Mouse (Mus musculus): ENCODE results near the gene Papss2. TPM values are rescaled to one million over a fixed set of nuclear protein-coding genes. Genes with fewer than 3 reads are reported as not detected.

The Papss2 gene
- 10 to 100 TPM; 11.0 to 12.1 TPM for total RNA-seq (2021)

DNA sequence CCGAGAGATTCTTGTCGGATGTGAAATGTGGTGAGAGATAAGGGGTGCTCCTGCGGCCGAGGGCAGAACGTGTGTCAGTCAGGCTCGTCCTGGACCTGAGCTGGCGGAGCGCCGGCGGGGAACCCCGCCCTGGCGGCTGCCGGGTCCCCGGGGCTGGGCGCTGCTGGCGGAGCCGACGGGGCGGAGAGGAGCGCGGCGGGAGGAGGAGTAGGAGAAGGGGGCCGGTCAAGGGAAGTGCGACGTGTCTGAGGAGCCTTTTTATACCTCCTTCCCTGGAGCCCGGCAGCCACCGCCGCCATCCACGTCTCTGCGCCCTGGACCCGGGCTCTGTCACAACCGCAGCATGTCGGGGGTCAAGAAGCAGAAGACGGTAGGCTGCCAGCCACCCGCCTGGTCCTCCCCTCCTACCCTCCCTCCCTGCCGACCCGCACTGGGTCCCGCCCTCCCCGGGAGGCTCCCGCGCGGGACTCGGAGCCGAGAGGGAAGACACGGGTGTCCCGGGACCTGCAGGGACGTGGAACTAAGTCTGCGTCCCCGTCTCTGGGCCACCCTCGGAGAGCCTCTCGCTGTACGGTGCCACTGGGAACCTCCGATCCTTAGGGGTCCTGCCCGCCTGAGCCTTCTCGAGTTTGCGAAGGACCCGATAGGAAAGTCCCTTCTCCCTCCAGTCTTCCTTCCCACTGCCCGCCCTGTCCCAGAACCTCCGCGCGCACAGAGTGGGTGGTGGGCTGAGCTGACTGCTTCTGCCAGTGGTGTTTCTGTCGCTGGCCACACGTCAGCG, at the start of gene Papss2:
Gene Papss2, plus strand, starts transcription at position 285 of the 781 bp plus-strand sequence.
- peak; percentile 18 to 21 for DNase-seq

DNA sequence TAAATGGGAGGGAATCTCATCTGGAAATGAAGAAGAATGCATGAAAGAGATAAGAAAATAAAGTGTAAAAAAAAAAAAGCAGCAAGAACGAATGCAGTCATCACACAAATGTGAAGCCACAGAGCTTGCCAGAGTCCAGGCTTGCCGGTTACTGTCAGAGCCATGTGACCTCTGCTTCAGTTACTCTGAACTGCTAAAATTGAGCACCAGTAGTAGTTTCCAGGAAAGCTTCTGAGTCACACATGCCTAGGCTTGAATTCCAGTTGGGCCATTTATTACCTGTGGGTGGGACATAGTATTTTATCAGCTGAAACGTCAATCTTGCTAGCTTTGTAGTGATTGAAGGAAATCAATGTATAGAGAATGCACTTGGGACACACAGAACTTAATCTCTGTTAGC, 48.2 kb upstream of the Papss2 start:
- DNase-seq: no peak

DNA sequence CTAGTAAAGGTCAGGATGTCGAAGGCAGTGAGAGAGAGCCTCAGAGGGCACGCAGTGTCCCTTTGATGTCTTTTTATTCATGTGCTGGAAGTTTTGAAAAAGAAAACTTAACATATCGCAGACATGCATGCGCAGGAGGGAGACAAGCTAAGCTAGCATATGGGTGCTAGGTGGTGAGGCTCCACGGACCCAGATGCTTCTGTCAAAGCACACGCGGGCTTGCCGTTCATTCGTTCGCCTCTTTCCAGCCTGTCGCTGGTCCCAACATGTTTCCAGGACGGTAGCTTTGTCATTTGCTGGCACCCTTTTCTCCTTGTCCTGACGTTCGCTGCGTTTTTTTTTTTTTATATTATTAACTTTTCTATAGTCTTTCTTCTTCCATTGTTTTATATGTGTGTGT, 47.4 kb upstream of the Papss2 start:
- peak; percentile 5 to 21 for DNase-seq

DNA sequence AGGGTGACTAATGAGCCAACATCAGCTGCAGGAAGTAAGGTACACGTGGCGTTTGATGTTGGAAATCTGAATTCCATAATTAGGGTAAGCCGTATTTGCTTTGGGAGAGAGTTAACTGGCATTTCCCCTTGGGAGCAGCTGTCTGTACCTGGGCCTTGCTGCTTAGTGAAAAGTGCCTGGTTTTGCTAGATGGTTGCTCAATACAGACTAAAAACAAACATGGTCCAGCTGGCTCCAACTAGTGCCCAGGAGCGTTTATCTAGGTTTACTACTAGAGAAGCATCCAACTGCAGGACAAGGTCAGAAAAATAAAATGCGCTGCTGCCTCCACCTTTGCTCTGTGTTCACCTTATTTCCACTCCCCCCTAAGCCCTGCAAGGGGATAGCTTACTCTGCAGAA, 45.1 kb upstream of the Papss2 start:
- DNase-seq: no peak

DNA sequence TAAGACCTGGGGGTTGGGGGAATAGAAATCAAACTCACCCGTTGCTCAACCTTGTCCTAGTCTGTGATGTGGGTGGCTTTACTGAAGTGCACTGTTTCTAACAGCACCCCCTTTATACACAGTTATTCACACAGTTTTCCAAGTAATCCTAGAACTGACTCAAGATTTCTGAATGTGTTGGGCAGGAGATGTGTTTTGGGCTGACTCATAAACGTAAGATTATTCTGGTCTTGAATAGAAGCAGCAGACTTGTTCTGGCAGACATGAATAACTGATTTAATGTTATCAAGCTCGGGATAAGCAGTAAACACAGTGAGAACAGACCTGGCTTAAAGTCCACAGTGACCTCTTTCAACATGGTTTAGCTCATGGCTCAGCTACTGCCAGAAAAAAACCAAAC, 44.1 kb upstream of the Papss2 start:
- no peak for DNase-seq

DNA sequence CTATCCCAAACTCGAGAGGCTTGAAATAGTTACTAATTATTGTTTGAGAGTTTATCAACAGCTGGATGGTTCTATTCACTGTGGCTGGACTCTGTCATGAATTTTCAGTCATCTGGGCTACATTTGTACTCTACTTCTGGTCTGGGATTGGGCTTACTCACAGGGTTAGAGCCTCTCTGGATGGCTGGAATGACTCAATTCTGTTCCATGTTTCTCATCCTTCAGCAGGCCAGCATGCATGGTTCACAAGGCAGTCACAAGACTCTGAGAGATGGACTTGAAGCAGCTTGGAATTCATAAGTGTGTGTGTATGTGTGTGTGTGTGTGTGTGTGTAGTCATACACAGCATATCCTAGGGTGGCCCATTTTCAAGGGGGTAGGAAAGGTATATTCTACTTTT, 43.5 kb upstream of the Papss2 start:
- no peak for DNase-seq

DNA sequence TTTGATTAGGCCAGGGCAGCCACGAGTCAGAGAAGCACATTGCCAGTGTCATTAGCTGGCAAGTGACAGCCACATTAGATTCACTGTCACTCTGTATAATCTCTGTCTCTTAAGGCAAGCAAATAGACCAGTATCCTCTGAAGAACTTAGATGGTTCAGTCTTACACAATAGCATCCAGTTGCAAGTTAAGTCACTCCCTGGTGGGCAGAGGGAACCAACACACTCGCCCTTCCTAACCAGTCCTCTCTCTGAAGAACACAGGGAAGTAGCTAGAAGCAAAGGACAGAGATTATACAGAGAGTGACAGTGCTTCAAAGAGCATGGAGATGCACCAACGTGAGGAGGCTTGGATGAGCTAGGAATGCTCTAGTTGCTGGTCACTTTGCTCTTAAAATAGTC, 42.3 kb upstream of the Papss2 start:
- no peak for DNase-seq

DNA sequence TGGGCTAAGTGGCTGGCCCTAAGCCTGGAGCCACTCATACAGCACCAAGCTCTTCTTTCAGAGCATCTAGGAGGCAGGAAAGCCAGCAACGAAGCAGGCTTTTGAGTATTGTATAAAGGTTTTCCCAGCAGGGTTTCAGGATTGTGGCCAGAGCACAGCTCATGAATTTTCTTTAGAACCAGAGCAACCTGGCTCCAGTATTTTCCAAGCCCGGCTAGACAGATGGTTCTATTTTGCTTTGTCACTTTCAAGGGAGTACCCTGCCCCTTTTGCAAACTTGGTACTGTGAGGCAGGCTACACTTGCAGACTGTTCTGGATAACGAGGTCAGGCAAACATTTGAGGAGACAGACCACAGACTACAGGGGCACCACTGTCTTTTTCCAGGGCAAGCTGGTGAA, 40.3 kb upstream of the Papss2 start:
- DNase-seq: peak; percentile 7

DNA sequence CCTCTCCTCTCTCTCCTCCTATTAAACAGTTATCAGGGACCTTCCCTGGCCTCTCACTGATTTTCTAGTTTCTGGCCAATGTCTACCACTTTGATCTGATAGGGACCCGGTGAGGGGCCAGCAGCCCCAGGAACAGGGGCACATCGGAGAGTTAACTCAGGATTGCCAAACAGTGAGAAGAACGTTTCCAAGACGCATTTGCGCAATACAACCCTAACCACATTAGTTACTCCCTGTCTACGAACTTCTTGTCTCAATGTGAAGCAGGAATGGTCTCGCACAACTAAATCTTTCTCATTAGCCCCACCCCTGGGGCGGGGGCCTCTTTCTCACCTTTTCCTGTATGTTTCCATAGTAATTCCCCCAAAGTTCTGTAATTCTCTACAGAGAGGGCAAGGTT, 28.6 kb upstream of the Papss2 start:
- DNase-seq: no peak

DNA sequence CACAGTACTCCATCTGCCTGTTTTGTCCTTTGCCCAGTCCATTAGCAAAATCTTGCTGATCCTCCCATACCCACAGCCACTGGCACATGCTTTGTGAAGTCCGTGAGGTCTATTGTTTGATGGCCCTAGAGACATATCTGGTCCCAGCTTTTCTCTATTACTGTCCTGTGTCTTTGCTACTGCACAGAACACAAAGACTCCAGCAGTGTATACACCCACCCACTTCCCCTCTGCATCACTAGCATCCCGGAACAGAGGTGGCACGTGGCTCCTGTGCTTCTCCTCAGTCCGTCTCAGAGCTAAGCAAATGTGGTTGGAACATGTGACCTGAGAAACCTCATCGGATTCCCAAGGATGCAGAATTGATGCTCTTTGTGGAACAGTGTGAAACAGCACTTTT, 28.1 kb upstream of the Papss2 start:
- DNase-seq: no peak

DNA sequence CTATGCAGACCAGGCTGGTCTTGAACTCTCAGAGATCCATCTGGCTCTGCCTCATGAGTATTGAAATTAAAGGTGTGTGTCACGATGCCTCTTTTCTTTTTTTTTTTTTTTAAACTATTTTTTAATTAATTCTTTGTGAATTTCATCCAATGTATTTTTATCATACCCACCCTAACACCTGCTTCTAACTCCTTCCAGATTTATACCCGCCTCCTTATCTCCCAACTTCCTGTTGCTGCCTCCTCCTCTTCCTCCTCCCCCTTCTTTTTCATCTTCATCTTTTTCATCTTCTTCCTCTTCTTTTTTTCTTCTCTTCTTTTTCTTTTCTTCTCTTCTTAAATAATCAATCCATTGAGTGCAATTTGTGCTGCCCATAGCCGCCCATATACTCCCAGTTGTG, 27.1 kb upstream of the Papss2 start:
- DNase-seq: no peak

DNA sequence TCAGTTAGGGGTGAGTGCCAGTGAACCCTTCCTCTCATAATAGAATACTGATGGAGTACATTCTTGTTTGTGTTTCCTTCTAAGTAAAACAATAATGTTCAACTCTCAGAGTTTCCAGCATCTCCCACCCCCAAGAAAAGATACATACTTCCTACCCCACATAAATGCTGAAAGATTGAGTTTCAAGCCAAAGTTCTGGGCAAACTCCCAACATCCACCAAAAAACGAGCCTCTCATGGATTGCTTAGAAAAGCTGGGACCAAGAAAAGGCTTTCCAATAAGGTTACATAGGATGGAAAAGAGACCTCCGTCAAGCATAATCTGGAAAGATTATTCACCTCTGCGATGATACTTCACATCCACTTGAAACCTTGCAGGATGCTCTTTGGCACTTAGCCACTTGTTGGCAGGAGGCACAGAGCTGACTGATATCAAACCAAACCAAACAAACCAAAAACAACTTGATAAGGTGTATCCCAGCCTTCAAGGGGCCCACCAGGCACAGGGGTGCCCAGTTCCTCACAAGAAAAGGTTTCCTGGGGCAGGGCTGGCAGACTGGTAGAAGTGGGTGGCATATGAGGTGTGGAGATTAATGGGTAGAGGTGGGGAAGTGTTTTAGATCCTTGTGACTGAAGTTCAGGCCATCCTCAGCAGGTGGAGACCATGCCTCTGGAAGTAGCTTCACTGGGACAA, 26.5 kb upstream of the Papss2 start:
- DNase-seq: no peak

DNA sequence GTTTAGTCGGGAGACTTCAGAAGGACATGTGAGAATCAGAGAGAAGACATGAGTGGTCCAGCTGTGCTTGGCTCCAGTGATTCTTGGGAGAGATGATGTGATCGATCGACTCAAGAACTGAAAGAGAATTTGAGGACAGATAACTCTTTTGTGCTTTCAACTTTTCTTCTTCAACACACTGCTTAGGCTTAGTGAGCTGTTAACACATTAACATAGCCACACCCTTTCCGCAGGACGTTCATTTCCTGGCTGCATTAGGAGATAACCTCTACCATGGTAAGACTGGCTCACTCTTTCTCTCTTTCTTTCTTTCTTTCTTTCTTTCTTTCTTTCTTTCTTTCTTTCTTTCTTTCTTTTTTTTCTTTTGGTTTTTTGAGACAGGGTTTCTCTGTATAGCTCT, 25.9 kb upstream of the Papss2 start:
- no peak for DNase-seq

DNA sequence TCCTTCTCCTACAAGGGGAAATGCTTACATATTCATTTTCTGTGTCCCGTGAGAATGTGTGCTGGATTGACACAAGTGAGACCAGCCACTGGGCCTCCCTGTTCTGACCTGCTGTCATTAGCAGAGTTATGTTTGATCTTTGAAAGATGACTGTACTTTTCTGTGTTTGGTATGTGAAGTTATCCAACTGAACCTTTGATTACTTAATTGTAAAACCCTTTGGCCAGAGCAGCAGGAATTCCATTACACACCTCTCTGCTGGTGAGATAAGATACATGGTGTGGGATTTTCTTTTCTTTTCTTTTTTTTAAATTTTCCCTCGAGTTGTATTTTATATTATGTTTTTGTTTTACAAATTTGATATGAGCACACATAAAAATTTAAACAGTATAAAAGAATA, 23.4 kb upstream of the Papss2 start:
- no peak for DNase-seq

DNA sequence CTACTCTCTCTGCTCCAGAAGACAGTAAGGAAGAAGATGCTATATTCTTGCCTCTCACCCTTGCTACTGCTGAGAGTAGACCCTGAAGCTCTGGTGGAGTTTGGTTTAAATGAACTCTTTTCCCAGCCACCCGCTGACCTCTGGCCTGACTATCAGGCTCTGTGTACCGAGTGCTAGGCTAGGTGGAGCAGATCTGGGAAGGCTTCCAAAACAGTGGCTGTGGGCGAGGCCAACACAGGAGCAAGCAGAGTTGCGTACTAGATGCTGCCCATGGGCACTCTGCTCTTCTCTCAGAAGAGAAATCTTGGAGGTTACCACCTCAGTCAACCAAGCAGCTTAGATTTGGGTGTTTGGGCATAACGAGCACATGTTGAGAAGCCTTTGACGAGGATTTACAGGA, 22.3 kb upstream of the Papss2 start:
- no peak for DNase-seq

DNA sequence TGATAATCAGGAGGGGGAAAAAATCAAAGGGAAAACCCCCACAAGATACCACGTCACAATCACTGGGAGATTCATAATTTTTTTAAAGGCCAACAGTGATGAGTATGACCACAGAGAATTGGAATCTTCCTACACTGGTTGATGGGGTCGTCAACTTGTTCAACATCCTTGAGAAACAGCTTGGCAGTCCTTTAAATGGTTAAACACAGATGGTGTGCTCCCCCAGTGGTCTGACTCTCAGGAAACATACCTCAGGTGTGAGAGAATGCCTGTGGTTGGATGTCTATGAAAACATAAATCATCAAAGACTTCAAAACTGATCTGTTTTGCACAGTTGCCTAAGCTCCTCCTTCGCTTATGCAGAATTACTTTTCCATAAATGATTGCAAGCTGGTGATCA, 20.7 kb upstream of the Papss2 start:
- no peak for DNase-seq

DNA sequence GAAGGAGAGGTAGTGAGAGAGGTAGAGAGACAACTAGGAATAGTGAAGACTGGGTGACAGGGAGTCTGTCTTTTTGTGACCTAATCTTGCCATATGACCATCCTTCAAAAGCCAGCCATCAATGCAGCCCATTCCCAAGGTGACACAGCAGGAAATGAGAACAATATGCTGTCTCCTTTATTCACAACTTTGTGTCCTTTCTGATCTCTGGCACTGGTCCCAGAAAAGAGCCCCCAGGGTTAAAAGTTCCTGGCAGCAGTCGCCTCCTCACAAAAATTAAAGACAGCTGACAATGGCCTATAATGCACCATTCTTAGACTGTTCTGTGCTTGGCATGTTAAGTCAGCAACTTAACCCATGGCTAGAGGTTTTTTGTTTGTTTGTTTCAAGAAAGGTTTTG, 17.8 kb upstream of the Papss2 start:
- no peak for DNase-seq

DNA sequence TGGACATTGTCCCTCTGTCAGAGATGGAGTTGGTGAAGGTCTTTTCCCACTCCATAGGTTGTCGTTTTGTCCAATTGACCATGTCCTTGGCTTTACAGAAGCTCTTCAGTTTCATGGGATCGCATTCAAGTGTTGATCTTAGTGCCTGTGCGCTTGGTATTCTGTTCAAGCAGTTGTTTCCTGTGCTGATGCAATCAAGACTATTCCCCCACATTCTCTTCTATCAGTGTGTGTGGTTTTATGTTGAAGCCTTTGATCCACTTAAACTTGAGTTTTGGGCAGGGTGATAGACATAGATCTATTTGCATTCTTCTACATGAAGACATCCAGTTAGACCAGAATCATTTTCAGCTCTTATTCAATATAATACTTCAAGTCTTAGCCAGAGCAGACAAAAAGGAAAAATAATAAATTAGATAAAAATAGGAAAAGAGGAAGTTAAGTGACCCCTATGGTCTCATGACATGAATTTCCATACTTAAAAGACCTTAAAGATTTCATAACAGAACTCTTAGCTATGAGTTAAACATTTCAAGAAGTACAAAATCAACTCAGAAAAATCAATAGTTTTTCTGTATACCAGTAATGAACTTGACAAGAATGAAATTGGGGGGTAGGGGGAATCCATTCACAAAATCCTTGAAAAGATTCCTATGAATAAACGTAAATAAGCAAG, 12.4 kb upstream of the Papss2 start:
- DNase-seq: no peak

DNA sequence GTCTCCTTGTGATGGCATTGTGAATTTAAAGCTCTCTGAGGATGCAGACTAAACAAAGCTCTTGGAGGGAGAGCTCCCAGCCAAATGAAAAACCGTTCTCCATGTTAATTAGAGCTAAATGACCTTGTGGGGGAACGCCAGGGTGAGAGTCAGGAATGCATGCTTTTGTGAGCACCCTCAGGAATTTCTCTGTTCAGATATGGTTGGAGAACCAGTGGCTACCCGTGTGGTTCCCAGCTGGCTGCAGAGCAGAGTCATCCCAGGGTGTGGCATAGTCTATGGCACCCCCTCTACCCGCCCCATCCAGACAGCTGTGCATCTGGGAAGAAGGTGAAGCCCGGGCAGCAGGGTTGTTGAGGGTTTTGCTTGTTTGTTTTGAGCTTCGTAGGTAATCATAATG, 7.9 kb upstream of the Papss2 start:
- no peak for DNase-seq

DNA sequence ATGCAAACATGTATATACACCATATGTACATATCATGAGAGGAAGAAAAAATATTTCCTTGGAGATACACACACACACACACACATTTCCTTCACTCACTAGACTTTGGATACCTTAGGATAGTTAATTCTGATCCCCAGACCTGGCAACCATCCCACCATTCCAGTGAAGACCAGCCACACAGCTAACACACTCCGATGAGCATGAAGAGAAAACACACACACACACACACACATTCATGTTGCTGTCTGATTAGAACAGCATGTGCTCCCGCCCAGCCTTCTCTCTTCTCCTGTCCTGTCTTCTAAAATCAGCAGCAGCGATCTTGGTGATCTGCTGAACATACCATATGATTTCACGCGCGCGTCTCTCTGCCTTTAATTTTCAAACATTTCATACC, 2.8 kb upstream of the Papss2 start:
- no peak for DNase-seq

DNA sequence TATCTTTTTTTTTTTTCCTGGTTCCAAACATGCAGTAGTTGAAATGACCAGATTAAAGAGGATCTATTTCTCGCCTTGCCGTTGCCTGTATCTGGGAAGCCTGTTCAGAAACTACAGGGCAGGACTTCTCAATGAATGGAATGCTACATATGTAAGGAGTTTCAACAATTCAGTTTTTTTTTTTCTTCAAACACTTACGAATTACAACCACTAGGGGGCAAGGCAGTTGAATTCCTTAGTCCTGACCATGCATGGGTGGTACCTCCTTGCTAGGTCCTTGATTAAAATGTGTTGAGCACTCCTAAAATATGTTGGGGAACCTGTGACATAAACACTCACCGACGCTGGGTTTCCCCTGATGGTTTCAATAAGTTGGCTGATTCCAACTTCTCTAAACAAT, 1.7 kb upstream of the Papss2 start:
- DNase-seq: no peak

DNA sequence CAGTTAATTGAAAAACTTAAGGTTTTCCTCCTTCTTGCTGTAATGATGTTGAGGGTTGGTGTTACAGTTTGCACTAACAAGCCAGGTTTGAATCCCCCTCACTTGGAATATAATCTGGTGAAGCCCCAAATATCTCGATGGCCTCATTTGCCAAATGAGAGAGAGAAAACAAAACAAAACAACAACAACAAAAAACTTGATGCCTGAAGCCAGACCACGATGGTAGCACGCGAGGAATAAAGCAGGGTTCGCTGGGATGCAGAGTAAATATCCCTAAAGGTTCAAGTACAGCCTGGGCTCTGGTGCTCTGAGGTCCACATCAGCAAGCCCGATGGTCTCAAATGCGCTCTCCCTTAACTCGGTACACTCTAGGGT, 472 bp upstream of the Papss2 start:
- no peak for DNase-seq

DNA sequence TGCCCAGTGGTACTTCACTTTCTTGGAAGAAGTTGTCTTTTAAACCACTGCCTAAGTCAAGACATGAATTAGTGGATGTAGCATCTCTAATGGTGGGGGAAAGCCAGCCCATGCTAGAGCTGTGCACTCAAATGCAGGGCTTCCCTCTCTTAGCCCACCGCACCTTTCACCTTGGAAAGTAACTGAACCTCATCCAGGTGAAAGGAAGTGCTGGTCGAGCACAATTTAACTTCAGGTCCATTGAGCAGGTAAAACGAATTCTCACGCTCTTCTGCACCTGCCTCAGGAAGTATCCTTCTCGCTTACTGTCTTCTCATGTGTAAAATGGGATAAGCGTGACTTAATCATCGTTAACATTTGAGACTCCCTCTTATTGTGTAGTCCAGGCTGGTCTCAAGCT, 3.4 kb downstream of the Papss2 start:
- no peak for DNase-seq

DNA sequence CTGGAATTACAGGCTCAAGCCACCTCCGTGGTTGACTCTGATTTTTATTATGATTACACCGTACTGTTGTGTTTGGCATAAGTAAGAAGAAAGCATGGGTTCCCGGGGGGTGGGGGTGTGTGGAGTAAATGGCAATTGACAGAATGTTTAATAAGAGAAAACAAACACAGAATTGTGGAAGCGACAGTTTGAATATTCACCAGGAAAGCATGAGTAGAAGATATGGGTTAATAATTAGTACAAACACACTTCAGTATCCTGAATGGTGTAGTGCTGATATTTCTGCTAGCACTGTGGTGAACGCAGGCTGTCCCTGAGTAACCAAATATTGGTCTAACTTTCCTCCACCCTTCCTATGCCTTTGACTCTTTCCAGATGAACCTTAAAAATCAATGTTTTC, 3.8 kb downstream of the Papss2 start:
- no peak for DNase-seq
